Mouse (Mus musculus) erythroblast, adult 5-6 weeks (primary cell): ENCODE measurements around the gene Sec11a. TPM values are rescaled to one million over a fixed set of nuclear protein-coding genes. Genes with fewer than 3 reads are reported as not detected.

ENCODE experiments used
- ATAC-seq: replicated peaks from 2 replicates; pipeline ENCODE4 v1.8.0; 2016; ENCODE audit warnings: moderate number of reproducible peaks, mild to moderate bottlenecking, moderate TSS enrichment, inconsistent platforms; ENCODE audit not compliant: poor library complexity, low FRiP score, severe bottlenecking
- total RNA-seq, 2 experiments: library from RNA; stranded (forward) in 1 of 2; stranded (reverse) in 1 of 2; fragments of 150-400 nt in 1 of 2; fragments of 200-764, 138-1000 nt in 1 of 2; gene quantifications; 2 replicates each; pipeline versions ENCODE4 v1.2.3 to v1.2.4; 2015 to 2017; ENCODE audit warnings: low replicate concordance in 2 of 2

Sec11a gene
- total RNA-seq, 2 experiments from 2014 or later = 65.3 to 65.7 TPM

GRCm38 (mm10) chr7:80901541-80902274, 45.9 kb downstream of the Sec11a start:
- ATAC-seq = 0 out of 2 replicates have a peak, but pooled peaks have one; percentile 18

GRCm38 (mm10) chr7:80900944-80901501, 46.6 kb downstream of the Sec11a start, which contains the start of gene Wdr73:
Gene Wdr73, minus strand, starts transcription at chr7:80901269.
- peak; percentile 95 for ATAC-seq

GRCm38 (mm10) chr7:80897721-80898120, 49.9 kb downstream of the Sec11a start:
- ATAC-seq = no peak

- no peak for ATAC-seq
Observed at GRCm38 (mm10) chr7:80897134-80897533, 50.4 kb downstream of the Sec11a start.

GRCm38 (mm10) chr7:80894815-80895519, 52.6 kb downstream of the Sec11a start:
- ATAC-seq = no peak

GRCm38 (mm10) chr7:80894196-80894595, 53.4 kb downstream of the Sec11a start:
- no peak for ATAC-seq

GRCm38 (mm10) chr7:80893753-80894129, 53.8 kb downstream of the Sec11a start:
- ATAC-seq = no peak

GRCm38 (mm10) chr7:80893086-80893752, 54.4 kb downstream of the Sec11a start:
- no peak for ATAC-seq

- ATAC-seq = no peak
Observed at GRCm38 (mm10) chr7:80889841-80890241, 57.7 kb downstream of the Sec11a start.

GRCm38 (mm10) chr7:80889021-80889511, 58.5 kb downstream of the Sec11a start:
- ATAC-seq = no peak

- ATAC-seq = no peak
Observed at GRCm38 (mm10) chr7:80888595-80888994, 59.0 kb downstream of the Sec11a start.

- ATAC-seq = no peak
Observed at GRCm38 (mm10) chr7:80885666-80886065, 61.9 kb downstream of the Sec11a start.

GRCm38 (mm10) chr7:80882830-80883505, 64.6 kb downstream of the Sec11a start:
- 0 out of 2 replicates have a peak, but pooled peaks have one; percentile 25 for ATAC-seq

- ATAC-seq = no peak
Observed at GRCm38 (mm10) chr7:80875727-80876126, 71.9 kb downstream of the Sec11a start.

- no peak for ATAC-seq
Observed at GRCm38 (mm10) chr7:80873631-80874030, 73.9 kb downstream of the Sec11a start.

GRCm38 (mm10) chr7:80873038-80873437, 74.5 kb downstream of the Sec11a start:
- ATAC-seq = no peak

- ATAC-seq = no peak
Observed at GRCm38 (mm10) chr7:80868686-80869085, 78.9 kb downstream of the Sec11a start.

- ATAC-seq = no peak
Observed at GRCm38 (mm10) chr7:80866514-80867147, 80.9 kb downstream of the Sec11a start.

- ATAC-seq = no peak
Observed at GRCm38 (mm10) chr7:80865521-80865920, 82.1 kb downstream of the Sec11a start.
